Mouse (Mus musculus) cerebellum, adult 9-10 months (tissue): ENCODE results near the gene Baiap2l1.
"Not testable (repeated sequence)": the region's sequence is repeated elsewhere in the genome, so short reads cannot be mapped to it uniquely, and the experiment has no call there.

Experiments
- DNase-seq: peaks from one replicate; pipeline ENCODE4 v3.0.0; 2022

Gene Baiap2l1

DNA sequence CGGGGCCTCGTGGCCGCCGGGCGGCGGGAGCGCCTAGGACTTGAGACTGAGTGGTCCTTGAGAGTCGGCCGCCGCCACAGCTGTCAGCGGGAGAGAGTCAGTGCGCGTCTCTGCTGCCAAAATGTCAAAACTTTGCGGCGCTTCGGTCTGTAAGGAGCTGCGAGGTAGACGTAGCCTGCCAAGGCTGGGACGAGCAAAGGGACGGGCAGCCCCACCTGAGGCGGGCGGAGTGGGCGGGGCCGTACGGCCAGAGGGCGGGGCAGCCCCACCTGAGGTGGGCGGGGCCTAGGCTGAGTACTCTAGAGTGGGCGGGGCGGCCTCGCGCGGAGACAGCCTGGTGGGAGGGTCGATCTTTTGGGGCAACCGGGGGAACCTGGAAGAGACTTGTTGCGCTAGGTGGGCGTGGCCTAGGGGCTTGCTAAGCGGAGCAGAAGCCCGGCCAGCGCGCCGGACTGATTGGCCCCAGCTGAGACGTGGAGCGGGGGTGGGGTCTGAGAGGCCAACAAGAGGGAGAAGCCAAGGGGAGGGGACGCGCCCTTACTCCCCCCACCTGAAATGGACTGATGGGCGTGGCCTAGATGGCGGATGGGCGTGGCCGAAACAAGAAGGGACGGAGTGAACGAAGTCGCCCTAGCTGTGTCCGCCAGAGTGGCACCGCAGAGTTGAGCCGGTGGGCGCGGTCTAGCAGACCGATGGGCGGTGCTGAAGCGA, at the start of gene Baiap2l1:
TSS of gene Baiap2l1 (minus strand) at position 232 of the 711 bp plus-strand sequence.
- peak; percentile 23 for DNase-seq

DNA sequence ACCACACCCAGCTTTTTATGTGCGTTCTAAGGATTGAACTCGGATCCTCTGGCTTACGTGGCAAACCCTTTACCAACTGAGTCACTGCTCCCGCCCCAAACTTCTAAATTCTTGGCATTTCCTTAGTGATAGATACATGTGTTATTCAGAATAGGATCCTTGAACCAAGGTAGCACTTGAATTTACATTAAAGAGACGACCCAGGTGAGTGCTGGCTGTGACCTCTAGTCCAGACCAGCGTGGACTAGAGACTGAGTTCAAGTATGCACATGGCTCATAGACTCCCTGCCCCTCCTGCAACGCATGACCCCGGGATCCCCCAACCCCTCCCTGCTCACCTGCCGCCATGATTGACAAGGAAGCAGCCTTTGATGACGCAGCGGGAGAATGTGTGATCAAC, 48.3 kb upstream of the Baiap2l1 start:
- DNase-seq = no peak

DNA sequence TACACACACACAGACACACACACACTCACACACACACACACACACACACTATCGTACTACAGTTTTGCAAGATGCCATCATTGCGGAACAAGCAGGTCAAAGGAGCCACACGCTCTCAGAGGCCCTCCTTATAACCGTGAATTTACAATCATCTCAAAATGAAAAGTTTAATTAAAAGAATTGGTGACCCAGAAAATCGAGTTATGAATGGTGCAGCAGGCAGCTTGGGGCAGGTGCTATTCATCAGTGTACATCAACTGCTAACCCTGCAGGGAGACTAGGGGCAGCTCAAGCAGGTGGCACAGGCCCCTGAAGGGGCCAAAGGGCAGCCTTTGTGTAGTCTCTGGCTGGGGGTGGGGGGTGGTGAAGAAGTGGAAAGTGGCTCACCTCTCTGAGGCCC, 42.9 kb upstream of the Baiap2l1 start:
- DNase-seq = no peak

DNA sequence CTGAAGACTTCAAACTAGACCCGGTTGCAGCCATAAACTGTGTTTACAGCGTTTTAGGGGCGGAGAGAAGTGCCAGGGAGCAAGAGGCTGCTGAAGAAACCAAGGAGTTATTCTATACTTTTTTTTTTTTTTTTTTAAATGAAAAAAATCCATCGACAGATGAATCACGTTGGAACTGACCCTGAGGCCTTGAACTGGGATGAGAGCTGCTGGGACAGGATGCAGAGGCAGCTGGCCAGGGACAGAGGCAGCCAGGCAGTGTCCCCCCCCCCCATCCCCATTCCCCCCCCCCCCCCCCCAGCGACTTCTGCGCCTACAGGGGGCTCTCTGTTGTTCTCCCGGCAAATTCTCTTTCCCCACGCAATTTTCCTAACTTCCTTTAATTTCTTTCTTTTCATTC, 39.7 kb upstream of the Baiap2l1 start:
- DNase-seq = no peak

DNA sequence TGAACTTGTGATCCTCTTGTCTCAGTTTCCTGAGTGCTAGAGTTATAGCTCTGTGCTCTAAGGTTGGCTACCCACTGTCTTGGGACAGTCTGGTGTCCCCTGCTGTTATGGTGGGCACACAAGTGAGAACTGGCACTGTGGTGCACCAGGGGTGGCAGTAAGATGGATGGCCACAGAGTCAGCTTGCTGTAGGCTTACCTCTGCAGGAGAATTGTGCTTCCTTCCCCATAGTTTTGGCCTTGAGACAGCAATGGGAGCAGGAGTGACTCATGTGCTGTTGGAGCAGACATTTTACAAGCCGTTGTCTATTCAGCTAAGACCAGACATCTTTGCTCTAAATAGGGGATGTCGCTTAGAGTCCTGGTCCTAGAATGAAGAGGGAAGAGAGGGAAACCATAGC, 36.2 kb upstream of the Baiap2l1 start:
- no peak for DNase-seq

DNA sequence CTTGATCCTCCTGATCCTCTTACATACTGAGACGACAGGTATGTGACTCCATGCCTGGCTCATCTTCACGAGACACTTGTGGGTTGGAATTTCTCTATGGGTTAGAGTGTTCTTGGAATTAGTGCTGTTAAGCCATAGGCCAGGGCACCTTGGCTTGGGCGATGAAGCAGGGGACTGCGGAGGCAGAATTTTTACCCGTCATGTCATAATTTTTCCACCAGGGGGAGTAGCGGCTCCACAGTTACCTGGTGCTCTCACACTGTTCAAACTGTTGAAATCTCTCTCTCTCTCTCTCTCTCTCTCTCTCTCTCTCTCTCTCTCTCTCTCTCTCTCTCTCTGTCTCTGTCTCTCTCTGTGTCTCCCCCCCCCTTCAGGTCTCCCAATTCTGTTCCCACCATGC, 29.9 kb upstream of the Baiap2l1 start:
- peak; percentile 39 for DNase-seq

DNA sequence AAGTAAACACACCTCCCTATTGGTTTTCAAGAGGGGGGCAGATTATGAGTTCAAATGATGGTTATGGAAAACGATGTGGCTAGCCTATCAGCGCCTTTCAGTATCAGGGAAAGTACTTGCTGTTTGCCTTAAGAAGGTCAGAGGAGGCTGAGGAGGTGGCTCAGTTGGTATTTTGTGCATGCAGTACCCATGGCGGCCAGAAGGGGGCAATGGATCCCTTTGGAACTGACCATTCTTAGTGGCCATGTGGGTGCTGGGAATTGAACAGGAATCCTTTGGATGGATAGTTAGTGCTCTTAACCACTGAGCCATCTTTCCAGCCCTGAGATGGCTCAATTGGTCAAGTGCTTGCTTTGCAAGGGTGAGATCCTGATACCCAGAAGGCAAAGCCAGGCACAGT, 26.0 kb upstream of the Baiap2l1 start:
- DNase-seq = no peak

DNA sequence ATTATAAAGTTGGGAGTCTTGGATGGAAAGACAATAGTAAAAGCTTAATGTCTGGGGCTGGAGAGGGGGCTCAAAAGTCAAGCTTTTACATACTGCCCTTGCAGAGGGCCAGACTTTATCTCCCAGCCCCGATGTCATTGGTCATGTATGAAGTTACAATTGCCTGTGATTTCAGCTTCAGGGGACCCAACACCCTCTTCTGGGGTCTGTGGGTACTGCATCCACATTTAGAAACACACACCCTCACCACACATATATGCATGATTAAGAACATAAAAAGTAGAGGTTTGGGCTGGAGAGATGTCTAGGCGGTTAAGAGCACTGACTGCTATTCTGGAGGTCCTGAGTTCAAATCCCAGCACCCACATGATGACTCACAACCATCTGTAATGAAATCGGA, 23.9 kb upstream of the Baiap2l1 start:
- no peak for DNase-seq

DNA sequence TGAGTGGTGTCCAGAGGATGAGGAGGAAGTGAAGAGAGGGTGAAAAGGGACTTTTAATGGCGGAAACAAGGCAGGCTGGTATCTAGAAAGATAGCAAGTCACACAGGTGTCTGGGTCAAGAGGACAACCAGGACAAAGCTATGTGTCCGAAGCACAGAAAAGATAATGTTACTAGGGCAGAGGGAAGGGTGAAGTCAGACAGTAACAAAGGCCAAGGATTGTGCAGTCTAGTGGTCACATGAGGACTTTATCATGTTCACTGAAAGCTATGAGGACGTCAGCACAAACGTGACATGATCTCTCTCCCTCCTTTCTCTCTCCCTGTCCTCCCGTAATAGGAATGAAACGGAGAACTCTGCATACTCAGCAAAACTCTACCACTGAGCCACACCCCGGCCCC, 22.8 kb upstream of the Baiap2l1 start:
- no peak for DNase-seq

DNA sequence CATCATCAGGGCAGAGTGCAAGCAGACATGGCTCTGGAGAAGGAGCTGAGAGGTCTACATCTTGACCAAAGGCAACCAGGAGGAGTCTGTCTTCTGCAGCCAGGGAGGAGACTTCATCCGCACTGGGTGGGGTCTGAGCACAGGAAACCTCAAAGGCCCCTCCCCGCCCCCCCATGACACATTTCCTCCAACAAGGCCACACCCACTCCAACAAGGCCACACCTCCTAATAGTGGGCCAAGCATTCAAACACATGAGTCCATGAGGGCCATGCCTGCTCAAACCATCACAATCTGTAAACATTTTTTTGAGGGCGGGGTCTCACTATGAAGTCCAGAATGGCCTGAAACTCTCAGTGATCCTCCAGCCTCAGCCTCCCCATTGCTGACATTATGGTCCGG, 21.5 kb upstream of the Baiap2l1 start:
- DNase-seq = no peak

DNA sequence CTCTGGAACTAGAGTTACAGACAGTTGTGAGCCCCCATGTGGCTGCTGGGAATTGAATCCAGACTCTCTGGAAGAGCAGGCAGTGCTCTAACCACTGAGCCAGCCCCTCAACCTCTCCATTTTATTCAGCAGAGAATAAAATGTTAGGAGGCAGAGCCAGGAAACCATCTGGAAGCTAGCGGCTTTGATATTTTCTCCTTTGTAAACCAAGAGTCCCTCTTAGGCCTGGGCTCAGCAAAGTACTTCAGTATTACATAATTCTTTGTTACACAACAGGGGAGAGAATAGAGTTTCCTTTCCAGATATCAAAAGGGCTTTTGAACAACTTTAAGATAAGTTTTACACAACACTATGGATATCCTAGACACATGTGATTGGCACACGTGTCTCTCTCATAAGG, 15.0 kb upstream of the Baiap2l1 start:
- DNase-seq = no peak

DNA sequence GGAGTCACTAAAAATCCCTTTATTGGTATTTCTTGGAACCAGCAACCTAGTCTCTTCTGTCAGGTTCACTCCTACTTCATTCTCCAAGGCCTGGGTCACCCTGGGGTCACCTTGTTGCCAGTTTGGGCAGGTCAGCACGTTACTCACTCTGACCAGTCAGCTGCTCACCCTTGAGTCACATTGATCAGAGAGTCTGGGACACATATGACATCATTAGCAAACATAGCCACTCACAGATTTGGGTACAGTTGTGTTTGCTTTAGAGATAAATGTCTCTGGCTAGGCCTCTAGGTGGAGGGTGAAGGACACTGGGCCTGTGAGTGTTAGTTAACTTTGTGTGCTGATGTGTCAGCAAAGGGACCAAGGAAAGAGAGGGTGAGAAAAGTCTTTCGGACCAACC, 14.3 kb upstream of the Baiap2l1 start:
- DNase-seq = no peak

DNA sequence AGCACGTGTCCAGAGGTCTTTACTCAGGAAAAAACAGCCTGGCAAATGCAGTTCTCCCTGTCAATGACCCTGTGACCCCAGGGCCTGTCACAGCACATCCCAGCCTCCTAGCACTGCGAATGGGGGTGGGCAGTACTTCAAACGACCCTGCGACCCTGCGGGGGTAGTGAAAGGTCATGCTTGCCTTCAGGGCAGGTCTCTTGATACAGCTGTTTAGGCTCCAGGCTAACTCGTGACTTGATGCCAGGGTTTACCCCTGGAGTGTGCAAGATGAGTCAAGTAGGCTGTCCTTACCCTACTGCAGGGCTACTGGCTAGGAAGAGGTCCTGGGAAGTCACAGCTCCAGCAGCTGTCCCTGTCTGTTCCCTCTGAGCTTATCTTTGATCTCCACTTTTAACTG, 13.1 kb upstream of the Baiap2l1 start:
- no peak for DNase-seq

DNA sequence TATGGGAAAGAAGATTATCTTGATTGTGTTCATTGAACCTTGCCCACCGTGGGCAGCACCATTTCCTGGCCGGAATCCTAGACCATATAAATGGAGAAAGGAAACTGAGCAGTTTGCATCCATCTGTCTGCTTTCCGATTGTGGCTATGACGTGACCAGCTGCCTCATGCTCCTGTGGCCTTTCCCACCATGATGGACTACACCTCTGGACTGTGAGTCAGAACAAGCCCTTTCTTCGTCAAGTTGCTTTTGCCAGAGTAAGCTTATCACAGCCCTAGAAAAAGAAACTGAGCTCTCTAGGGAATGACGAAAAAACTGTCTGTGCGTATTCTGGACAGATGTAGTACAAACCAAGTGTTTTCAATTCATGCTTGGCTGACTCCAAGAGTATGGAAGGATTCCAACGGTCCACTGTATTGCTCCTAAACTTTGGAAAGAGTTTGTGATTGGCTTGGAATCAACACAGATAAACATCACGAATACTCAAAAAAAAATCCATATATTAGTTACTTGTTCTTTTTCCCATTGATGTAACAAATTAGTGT, 10.8 kb upstream of the Baiap2l1 start:
- DNase-seq = no peak

DNA sequence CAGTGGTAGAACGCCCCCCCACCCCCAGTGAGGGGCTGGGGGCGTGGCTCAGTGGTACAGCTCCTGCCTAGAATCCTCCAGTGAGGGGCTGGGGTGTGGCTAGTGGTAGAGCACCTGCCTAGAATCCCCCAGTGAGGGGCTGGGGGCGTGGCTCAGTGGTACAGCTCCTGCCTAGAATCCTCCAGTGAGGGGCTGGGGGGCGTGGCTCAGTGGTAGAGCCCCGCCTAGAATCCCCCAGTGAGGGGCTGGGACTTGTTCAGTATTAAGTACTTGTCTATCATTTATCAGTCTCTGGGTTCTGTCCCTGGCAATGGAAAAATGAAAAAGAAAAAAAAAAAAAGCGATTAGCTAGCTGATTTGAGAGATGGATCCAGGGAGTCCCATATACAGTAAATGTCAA, 8.6 kb upstream of the Baiap2l1 start:
- DNase-seq = not testable (repeated sequence)

DNA sequence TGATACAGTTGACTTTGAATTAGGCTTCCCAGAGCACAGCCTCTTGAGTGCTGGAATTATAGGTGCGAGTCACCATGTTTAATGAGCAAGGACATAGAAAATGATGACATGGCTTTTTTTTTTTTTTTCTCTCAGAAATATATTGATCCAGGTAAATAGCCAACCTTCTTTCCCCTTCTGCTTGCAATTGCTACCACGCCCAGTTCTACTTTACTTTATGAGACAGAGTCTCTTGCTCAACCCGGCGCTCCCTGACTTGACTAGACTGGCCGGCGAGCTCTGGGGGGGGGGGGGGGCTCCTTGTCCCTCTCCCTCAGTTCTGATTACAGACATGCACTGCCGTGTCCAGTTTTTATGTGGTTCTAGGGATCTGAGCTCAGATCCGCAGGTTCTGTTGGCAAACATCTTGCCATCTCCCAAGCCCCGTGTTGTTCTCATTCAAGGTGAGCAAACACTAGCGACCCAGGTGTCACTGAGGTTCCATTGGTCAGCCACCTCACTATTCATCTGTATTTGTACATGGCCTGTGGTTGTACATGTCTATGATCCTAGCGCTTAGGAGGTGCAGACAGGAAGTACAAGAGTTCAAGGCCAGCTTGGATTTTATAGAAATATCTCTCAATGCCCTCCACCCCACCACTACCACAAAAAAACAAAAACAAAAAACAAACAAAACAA, 6.9 kb upstream of the Baiap2l1 start:
- DNase-seq = no peak

DNA sequence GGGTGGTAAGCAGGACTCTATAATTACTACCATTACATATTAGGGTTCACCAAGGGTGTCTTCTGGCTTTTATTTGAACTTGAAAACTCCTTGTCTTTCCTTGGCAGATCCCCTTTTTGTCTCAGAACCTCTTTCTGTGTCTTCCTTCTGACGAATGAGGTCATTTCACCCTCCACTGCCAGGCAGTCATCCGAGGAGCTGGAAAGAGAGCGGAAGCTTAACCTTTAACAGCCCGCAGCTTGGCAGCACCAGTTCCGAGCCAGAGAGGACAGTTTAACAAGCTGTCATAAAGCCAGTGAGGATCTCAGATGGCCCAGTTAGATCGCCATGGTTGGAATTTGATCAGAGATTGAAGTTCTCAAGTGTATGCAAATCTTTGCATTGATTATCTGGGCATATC, 2.4 kb upstream of the Baiap2l1 start:
- DNase-seq = no peak

DNA sequence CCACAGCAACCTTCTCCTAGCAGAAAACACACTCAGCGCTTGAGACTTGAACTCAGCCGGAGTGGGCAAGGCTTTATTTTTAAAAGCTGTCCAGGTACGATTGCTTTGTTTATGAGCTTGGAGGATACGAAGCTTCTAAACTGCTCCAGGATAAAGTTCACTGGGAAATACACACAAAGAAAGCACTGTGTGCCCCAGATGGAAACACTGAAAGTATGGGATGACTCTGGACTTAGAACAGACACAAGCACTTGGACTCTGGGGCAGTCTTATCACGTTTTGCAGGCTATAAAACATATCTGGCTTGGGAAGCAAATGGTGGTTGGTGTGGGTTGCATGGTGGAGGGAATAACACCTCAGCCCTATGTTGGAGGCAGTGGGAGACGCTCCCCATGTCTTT, 2.0 kb upstream of the Baiap2l1 start:
- no peak for DNase-seq

DNA sequence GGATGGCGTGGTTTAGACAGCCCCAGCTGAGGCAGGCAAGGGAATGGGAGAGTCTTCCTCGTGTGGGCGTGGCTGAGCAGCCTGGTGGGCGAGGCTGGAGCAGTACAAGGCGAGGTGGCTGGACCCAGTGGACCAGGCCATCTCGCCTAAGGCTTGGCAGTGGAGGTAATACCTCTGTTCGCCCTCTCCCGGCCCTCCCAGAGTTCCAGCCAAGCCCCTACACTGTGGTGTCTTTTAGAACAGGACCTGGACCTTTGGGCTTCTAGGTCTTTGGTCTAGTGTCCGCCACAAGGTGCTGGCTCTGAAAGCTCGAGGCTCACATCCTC, 643 bp upstream of the Baiap2l1 start:
- no peak for DNase-seq

DNA sequence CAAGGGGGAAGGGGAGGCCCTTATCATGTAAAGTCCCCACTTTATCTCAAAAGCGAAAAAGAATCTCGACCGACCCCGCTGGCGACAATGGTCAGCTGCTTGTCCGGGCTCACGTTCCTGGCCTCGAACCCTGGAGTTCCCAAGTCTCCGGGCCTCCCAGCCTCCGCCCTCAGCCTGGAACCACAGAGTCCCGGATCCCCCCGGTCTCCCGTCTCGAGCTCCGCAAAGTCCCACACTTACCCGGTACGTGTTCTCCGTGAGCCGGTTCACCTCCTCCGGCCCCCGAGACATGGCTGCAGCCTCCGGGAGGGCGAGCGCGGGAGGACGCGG, 396 bp downstream of the Baiap2l1 start:
- DNase-seq = no peak

DNA sequence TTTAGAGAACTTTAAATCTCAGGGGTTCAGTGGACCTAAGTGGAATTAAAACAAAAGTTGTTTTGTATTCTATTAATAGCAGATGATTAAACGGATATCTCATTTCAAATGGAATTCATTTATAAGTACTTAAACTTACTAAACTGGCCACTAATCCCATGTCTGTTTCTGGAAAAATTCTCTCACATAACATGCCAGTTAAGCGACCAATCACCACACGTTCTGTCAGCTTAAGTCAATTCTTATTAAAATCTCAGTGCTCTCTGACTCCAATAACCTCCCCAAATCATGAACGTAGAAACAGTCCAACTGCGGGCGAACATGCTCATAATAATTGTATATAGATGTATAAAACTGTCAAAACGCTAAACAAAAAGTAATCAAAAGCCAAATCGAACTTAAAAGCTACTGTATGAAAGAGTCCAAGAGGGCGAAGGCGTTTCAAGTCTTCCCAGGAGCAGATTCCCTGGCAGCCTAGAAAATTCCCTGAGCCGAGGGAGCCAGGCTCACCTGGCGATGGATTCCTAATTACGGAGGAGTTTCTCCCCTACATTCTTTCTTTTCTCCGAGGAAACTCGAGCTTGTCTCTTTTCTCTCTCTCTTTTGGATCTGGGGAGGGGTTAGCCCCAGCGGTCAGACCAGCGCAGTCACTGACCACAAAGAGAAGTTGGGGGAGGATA, 996 bp downstream of the Baiap2l1 start:
- DNase-seq = no peak

DNA sequence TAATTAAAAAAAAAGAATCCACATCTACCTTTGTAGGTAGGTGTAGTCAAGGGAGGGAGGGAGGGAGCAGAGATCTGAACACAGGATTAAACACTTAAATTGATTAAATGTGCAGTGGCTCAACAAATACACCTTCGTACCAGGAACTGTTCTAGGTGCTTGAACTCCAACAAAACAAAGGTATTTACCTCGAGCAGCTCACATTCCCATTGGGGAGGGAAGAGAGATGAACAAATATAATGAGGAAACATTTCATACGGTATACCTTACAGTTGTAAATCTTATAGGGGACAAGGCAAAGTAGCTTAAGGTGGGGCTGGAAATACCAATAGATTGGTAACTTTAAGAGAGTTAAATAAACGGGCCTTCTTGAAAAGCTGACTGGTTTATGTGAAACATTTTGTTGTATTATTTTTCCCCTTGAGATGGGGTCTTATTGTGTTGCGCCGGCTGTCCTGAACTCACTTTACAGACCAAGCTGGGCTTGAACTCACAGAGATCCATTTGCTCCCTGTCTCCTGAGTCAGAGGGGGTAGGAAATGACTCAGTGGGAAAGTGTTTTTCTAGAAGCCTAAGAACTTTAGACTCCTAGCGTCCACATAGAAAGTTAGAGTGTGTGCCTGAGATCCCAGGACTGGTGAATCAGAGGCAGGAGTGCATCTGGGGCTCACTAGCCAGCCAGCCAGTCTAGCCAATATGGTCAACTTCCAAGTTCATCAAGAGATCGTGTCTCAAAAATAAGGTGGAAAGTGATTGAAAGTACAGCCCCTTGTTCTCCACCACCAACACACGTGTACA, 5.5 kb downstream of the Baiap2l1 start:
- DNase-seq = no peak

DNA sequence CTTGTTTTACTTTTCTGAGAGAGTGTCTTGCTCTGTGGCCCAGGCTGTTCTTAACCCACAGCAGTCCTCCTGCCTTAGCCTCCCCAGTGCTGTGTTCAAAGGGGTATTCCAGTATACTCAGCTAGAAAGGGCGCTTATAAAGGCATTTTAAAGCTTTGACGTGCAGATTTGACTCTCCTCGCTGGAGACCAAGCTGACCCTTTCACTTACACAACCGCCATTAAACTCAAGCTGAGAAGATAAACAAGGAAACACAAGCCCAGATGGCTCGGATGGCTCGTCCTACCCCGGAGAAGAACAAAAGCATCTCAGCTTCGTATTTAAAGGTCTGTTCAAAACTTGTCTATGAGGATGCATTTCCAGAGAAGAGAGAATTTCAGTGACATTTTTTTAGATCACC, 6.7 kb downstream of the Baiap2l1 start:
- DNase-seq = no peak

DNA sequence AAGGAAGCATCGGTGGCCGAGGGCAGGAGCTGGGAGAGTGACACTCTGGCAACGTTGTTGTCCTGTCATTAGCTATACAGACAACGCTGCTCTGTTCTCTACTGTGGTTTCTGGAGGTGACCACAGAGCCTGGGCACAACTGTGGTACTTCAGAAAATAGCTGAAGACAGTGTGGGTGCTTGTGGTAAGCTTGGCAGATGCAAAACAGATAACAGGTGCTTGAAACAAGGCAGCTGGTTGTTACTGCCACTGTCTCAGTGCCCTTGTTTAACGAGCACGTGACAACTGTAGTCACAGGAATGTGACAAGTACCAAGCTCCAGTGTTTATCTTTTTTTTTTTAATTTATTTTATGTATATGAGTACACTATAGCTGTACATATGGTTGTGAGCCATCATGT, 13.3 kb downstream of the Baiap2l1 start:
- DNase-seq = no peak
